Mouse (Mus musculus) urinary bladder, postnatal 25 days (tissue): ENCODE results near the gene Fblim1.

Source experiments
- DNase-seq: peaks from one replicate; pipeline ENCODE4 v3.0.0; 2022; ENCODE audit warnings: low spot score

Gene Fblim1

GRCm38 (mm10) chr4:141624983-141625773 is 19.3 kb upstream of the Fblim1 start:
- DNase-seq, result no peak

GRCm38 (mm10) chr4:141624134-141624533 is 18.2 kb upstream of the Fblim1 start:
- DNase-seq, result no peak

GRCm38 (mm10) chr4:141623666-141624065 is 17.8 kb upstream of the Fblim1 start, which contains the start of gene Slc25a34:
Slc25a34 (minus strand) TSS chr4:141623821.
- DNase-seq, result no peak

- no peak for DNase-seq
These were observed 17.1 kb upstream of the Fblim1 start for GRCm38 (mm10) chr4:141623037-141623436.

GRCm38 (mm10) chr4:141622580-141622979 is 16.7 kb upstream of the Fblim1 start:
- no peak for DNase-seq

GRCm38 (mm10) chr4:141622091-141622490 is 16.2 kb upstream of the Fblim1 start:
- no peak for DNase-seq

- no peak for DNase-seq
These were observed 15.4 kb upstream of the Fblim1 start for GRCm38 (mm10) chr4:141621297-141621696.

GRCm38 (mm10) chr4:141619299-141619883 is 13.5 kb upstream of the Fblim1 start:
- no peak for DNase-seq

- DNase-seq, result peak; percentile 56
These were observed 12.8 kb upstream of the Fblim1 start, which contains the start of gene Tmem82 for GRCm38 (mm10) chr4:141618565-141619243. Tmem82 (minus strand) TSS chr4:141618633.

GRCm38 (mm10) chr4:141617863-141618564 is 12.1 kb upstream of the Fblim1 start:
- no peak for DNase-seq

GRCm38 (mm10) chr4:141617299-141617698 is 11.4 kb upstream of the Fblim1 start:
- peak; percentile 70 for DNase-seq

GRCm38 (mm10) chr4:141616811-141617210 is 10.9 kb upstream of the Fblim1 start:
- DNase-seq, result no peak

- no peak for DNase-seq
These were observed 9.1 kb upstream of the Fblim1 start for GRCm38 (mm10) chr4:141614946-141615345.

GRCm38 (mm10) chr4:141609538-141609937 is 3.6 kb upstream of the Fblim1 start:
- no peak for DNase-seq

- no peak for DNase-seq
These were observed 475 bp downstream of the Fblim1 start for GRCm38 (mm10) chr4:141605421-141605820.

- peak; percentile 24 for DNase-seq
These were observed 1.4 kb downstream of the Fblim1 start for GRCm38 (mm10) chr4:141604493-141604892.

GRCm38 (mm10) chr4:141603921-141604320 is 2.0 kb downstream of the Fblim1 start:
- no peak for DNase-seq

GRCm38 (mm10) chr4:141602523-141603223 is 3.2 kb downstream of the Fblim1 start:
- DNase-seq, result no peak

GRCm38 (mm10) chr4:141601148-141601862 is 4.6 kb downstream of the Fblim1 start:
- no peak for DNase-seq

GRCm38 (mm10) chr4:141600364-141600763 is 5.5 kb downstream of the Fblim1 start:
- no peak for DNase-seq
